Mouse (Mus musculus): ENCODE data around the gene Tbc1d10c. TPM values are rescaled to one million over a fixed set of nuclear protein-coding genes. Genes with fewer than 3 reads are reported as not detected.

The Tbc1d10c gene
- total and polyA plus RNA-seq, 3 experiments, result 43.5 to 58.5 (median 46.3) TPM

DNA sequence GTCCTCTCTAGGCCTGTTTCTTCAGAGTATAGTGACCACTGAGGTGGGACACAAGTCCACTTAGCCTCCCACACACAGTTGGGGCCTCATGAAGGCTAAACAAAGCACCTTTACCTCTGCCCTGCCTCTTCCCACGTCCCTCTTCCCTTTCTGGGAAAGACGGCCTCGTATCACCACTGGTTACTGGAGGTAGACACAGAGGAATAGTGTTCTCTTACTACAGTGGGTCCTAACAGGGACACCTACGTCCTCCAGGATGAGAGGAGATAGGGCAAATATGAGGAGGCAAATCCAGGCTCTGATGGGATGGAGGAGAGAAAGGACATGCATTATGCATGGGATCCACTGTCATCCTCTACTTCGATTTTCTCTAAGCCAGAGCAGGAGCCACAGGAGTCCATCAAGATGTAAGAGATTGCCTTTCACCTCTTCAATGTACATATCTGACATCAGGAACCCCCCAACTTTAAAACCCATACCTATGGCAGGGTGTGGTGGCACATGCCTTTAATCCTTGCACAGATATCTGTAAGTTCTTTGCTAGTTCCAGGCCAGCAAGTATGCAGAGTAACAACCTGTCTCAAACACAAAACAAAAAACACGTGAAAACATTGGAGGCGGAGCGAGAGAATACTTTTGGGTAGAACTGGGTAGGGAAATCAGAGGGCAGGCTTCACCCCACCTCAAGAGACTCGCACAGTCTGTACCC, 43.1 kb downstream of the Tbc1d10c start:
- H3K9ac ChIP-seq (ENCODE audit: insufficient read depth, low read depth), result peak overlapping the region; percentile 27; the same call in 1 of the 2 replicates
- peak overlapping the region; percentile 7 to 77 (median 36) for H3K4me3 ChIP-seq (replicated peaks in 1 of 3; ENCODE audit: low read depth in 2 of 3, low read length in 2 of 3, poor library complexity in 1 of 3)
- H3K27ac ChIP-seq (ENCODE audit: insufficient read depth, low read depth), result 0 out of 2 replicates have a peak overlapping the region, but pooled peaks have one; percentile 5
- H3K36me3 ChIP-seq (replicated peaks in 1 of 2; ENCODE audit: control insufficient read depth in 1 of 2, insufficient read depth in 1 of 2, low read length in 1 of 2), result peaks cover 22 to 33% of the 10 kb centered on the region in 2 experiments
- peak overlapping the region; percentile 54 for H3K4me2 ChIP-seq (ENCODE audit: insufficient read depth, low read depth, poor library complexity, severe bottlenecking)
- peaks cover 15% of the 10 kb centered on the region for H3K79me2 ChIP-seq (replicated peaks; ENCODE audit: control insufficient read depth, extremely low read depth, insufficient read depth, poor library complexity, severe bottlenecking)
- no peaks in the 10 kb centered on the region for H3K27me3 ChIP-seq (replicated peaks)
- H3K4me1 ChIP-seq (ENCODE audit: control insufficient read depth in 1 of 2, insufficient read depth in 2 of 2), result peaks cover 47 to 75% of the 10 kb centered on the region in 2 experiments
- dilution Hi-C loops (cut with MboI; ENCODE audit: extremely low pct_ligation_motif_present, extremely low pct_unique_long_range_greater_than_20kb, low sequenced_read_pairs), result no loop called here
- no peak for TF ChIP-seq MYC (IDR thresholded peaks at IDR 0.05; ENCODE audit: low read depth, low read length)
- TF ChIP-seq KAT2A (IDR thresholded peaks at IDR 0.05; ENCODE audit: insufficient replicate concordance, low read length), result no peak
- TF ChIP-seq SMC3 (IDR thresholded peaks at IDR 0.05; ENCODE audit: low read depth, low read length), result no peak
- no peak for TF ChIP-seq JUN (IDR thresholded peaks at IDR 0.05; ENCODE audit: insufficient read depth, low read depth, low read length)
- no peak for TF ChIP-seq CTCF (conservative IDR thresholded peaks at IDR 0.05 in 1 of 2, IDR thresholded peaks at IDR 0.05 in 1 of 2; ENCODE audit: low read depth in 2 of 2, low read length in 2 of 2)
- no peak for TF ChIP-seq ZKSCAN1 (IDR thresholded peaks at IDR 0.05; ENCODE audit: borderline replicate concordance, low read depth, low read length)
- 0 out of 2 replicates have a peak, but pooled peaks have one; percentile 17 for TF ChIP-seq TBP (conservative IDR thresholded peaks at IDR 0.05; ENCODE audit: low read depth, low read length)
- H3K9me3 ChIP-seq (replicated peaks; ENCODE audit: low read length), result peaks cover 5% of the 10 kb centered on the region
- in situ Hi-C loops (cut with MboI; ENCODE audit: low pct_ligation_motif_present, low pct_unique_long_range_greater_than_20kb, low sequenced_read_pairs), result no loop called here
- no peak for DNase-seq (ENCODE audit: extremely low read depth)

DNA sequence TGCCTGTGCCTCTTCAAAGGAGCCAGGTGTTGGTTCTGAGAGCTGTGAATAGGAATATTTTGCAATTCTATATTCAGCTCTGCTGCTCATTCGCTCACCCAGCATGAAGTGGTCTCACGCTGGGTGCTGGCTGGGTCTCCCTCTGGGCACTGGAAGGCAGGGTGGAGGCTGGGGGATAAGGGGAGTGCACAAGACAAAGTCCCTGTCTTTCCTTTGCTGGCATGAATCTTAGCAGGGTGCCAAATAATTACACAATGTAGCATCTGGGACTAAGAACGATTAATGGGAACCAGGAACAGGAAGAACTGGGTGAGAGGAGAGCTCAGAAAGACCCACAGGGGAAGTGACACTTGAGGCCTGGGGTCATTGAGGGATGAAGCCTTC, 44.1 kb downstream of the Tbc1d10c start:
- Histone ChIP-seq H3K4me1 (ENCODE audit: control insufficient read depth in 1 of 2, insufficient read depth in 2 of 2) (peaks cover 54 to 75% of the 10 kb centered on the region in 2 experiments), H3K4me2 (ENCODE audit: insufficient read depth, low read depth, poor library complexity, severe bottlenecking) (no peak overlapping the region), H3K36me3 (replicated peaks in 1 of 2; ENCODE audit: control insufficient read depth in 1 of 2, insufficient read depth in 1 of 2, low read length in 1 of 2) (peaks cover 13 to 32% of the 10 kb centered on the region in 2 experiments), H3K27me3 (replicated peaks) (no peaks in the 10 kb centered on the region), H3K79me2 (replicated peaks; ENCODE audit: control insufficient read depth, extremely low read depth, insufficient read depth, poor library complexity, severe bottlenecking) (peaks cover 15% of the 10 kb centered on the region), H3K4me3 (replicated peaks in 1 of 3; ENCODE audit: low read depth in 2 of 3, low read length in 2 of 3, poor library complexity in 1 of 3) (no peak overlapping the region), H3K9me3 (replicated peaks; ENCODE audit: low read length) (peaks cover 5% of the 10 kb centered on the region), H3K27ac (ENCODE audit: insufficient read depth, low read depth) (no peak overlapping the region), H3K9ac (ENCODE audit: insufficient read depth, low read depth) (no peak overlapping the region)
- no peak for TF ChIP-seq TCF12 (IDR thresholded peaks at IDR 0.05; ENCODE audit: low read depth, low read length)
- no peak for TF ChIP-seq MYC (IDR thresholded peaks at IDR 0.05; ENCODE audit: low read depth, low read length)
- TF ChIP-seq CHD1 (IDR thresholded peaks at IDR 0.05; ENCODE audit: low read depth, low read length), result no peak; the same call in 1 of the 2 replicates
- no peak for TF ChIP-seq SMC3 (IDR thresholded peaks at IDR 0.05; ENCODE audit: low read depth, low read length)
- TF ChIP-seq MAFK (IDR thresholded peaks at IDR 0.05; ENCODE audit: insufficient replicate concordance, low read length), result no peak
- TF ChIP-seq CHD2 (IDR thresholded peaks at IDR 0.05; ENCODE audit: low read length), result no peak
- no peak for TF ChIP-seq HCFC1 (IDR thresholded peaks at IDR 0.05; ENCODE audit: low read depth, low read length)
- no peak for TF ChIP-seq ZMIZ1 (IDR thresholded peaks at IDR 0.05; ENCODE audit: low read depth, low read length)
- no peak for TF ChIP-seq MXI1 (IDR thresholded peaks at IDR 0.05; ENCODE audit: low read depth, low read length)
- TF ChIP-seq MAX (IDR thresholded peaks at IDR 0.05; ENCODE audit: low read length), result no peak
- no peak for TF ChIP-seq NRF1 (IDR thresholded peaks at IDR 0.05; ENCODE audit: low read depth, low read length)
- no peak for TF ChIP-seq E2F4 (IDR thresholded peaks at IDR 0.05; ENCODE audit: insufficient replicate concordance, low read depth, low read length)
- TF ChIP-seq POLR2AphosphoS2 (IDR thresholded peaks at IDR 0.05; ENCODE audit: low read depth, low read length), result no peak
- no peak for TF ChIP-seq ZKSCAN1 (IDR thresholded peaks at IDR 0.05; ENCODE audit: borderline replicate concordance, low read depth, low read length)
- no peak for TF ChIP-seq KAT2A (IDR thresholded peaks at IDR 0.05; ENCODE audit: insufficient replicate concordance, low read length)
- no peak for TF ChIP-seq POLR2A (IDR thresholded peaks at IDR 0.05; ENCODE audit: low read depth, low read length)
- TF ChIP-seq ETS1 (conservative IDR thresholded peaks at IDR 0.05; ENCODE audit: low read depth, low read length), result no peak
- TF ChIP-seq SIN3A (IDR thresholded peaks at IDR 0.05; ENCODE audit: low read length), result no peak
- no peak for TF ChIP-seq JUN (IDR thresholded peaks at IDR 0.05; ENCODE audit: insufficient read depth, low read depth, low read length)
- no peak for TF ChIP-seq JUND (conservative IDR thresholded peaks at IDR 0.05; ENCODE audit: low read depth, low read length)
- DNase-seq (ENCODE audit: extremely low read depth), result no peak
- in situ Hi-C loops (cut with MboI; ENCODE audit: low pct_ligation_motif_present, low pct_unique_long_range_greater_than_20kb, low sequenced_read_pairs) (no loop called here), dilution Hi-C loops (cut with MboI; ENCODE audit: extremely low pct_ligation_motif_present, extremely low pct_unique_long_range_greater_than_20kb, low sequenced_read_pairs) (no loop called here)
